Mouse (Mus musculus) small intestine, adult 2 months (tissue): Measurements from ENCODE around the gene Rab22a.

Experiments used
- CTCF ChIP-seq: fragments of 200-500 bp; IDR thresholded peaks from 2 replicates; pipeline ENCODE4 v1.5.1; 2012; ENCODE audit warnings: low read depth, mild to moderate bottlenecking, control low read depth, inconsistent platforms, low read length, moderate library complexity, mixed read lengths; ENCODE audit not compliant: insufficient replicate concordance, insufficient read length; ENCODE audit errors: extremely low read depth
- POLR2A ChIP-seq: fragments of 200-500 bp; IDR thresholded peaks from 2 replicates; pipeline ENCODE4 v1.6.1; 2012; ENCODE audit warnings: low read depth, mild to moderate bottlenecking, control low read depth, inconsistent platforms, low read length, moderate library complexity

DNA sequence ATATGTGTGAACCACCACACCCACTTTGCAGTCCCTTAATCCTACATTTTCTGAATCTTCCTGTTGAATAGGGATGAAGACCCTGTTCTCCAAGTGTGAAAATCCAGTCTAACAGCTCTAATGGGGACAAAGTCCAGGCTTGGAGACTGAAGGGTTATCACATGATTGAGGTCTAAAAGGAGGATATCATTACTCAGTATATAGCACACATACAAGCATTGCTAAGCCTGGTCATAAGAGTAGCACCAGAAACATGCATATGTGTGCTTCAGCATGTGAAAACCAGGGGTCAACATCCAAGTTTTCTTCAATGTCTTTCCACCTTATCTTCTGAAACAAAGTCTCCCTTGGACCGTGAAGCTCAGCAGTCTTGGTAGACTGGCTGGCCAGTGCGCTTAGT is 19.0 kb downstream of the Rab22a start:
- TF ChIP-seq CTCF (no peak), POLR2A (no peak)
